Mouse (Mus musculus): ENCODE data around the gene Map4k3.

GRCm38 (mm10) chr17:80661896-80662295, 66.4 kb downstream of the Map4k3 start:
- TF ChIP-seq CTCF (IDR thresholded peaks at IDR 0.05), result no peak
- TF ChIP-seq POLR2A (IDR thresholded peaks at IDR 0.05; ENCODE audit: insufficient read depth, low read depth, low read length), result no peak
- TF ChIP-seq EP300 (IDR thresholded peaks at IDR 0.05; ENCODE audit: insufficient read depth, low read depth, low read length), result no peak

Measured in heart, adult 2 months (tissue).